8 mouse cellular contexts compared by ENCODE assay signal in genomic region chr6:33059735-33060576, GRCm38 (mm10). TPM values are rescaled to one million over a fixed set of nuclear protein-coding genes. Genes with fewer than 3 reads are reported as not detected.
A peak's percentile ranks its signal among the peaks of the same experiment; 100 is the strongest.
DNase-seq lines count a peak whose midpoint lies in the region; ATAC-seq lines count a peak whose summit lies in the region.

Gene Chchd3, minus strand, starts transcription at chr6:33060260.

- H3K36me3 ChIP-seq in hindbrain, embryonic 14.5 days (replicated peaks; ENCODE audit: control insufficient read depth, insufficient read depth): peaks cover 1% of the 10 kb centered on the region; the same call in 1 of the 2 replicates

- DNase-seq in R1 (ENCODE audit: low read depth, low spot score): peak; percentile 100
- peak; percentile 95 to 97 for DNase-seq in cerebellum, postnatal 25 days
- DNase-seq in frontal cortex, postnatal 25 days (ENCODE audit: low spot score in 2 of 2): peak; percentile 85 to 94
- DNase-seq in hindbrain, embryonic 14.5 days (ENCODE audit: low spot score): peak; percentile 98
- peak; percentile 94 to 95 for DNase-seq in layer of hippocampus, postnatal 36 days
- DNase-seq in lung, postnatal 36 days: peak; percentile 99
- DNase-seq in retina, postnatal 1 day: peak; percentile 99
- DNase-seq in urinary bladder, adult 18-20 months (ENCODE audit: low spot score in 2 of 2): peak; percentile 96 to 97

- H3K4me2 ChIP-seq in hindbrain, embryonic 14.5 days (replicated peaks): peak within 1 kb of the TSS; percentile 74

- peak; percentile 100 for ATAC-seq in hindbrain, embryonic 14.5 days (ENCODE audit: low FRiP score)

- H3K9ac ChIP-seq in hindbrain, embryonic 14.5 days: peak within 1 kb of the TSS; percentile 85

- H3K27ac ChIP-seq in hindbrain, embryonic 14.5 days: no peak within 1 kb of the TSS

- no peaks in the 10 kb centered on the region for H3K9me3 ChIP-seq in hindbrain, embryonic 14.5 days (ENCODE audit: control insufficient read depth, low read length)

- under 1% methylated on average over 50 of the region's 50 CpGs for WGBS in hindbrain, embryonic 14.5 days

- H3K4me1 ChIP-seq in hindbrain, embryonic 14.5 days (replicated peaks; ENCODE audit: control insufficient read depth, insufficient read depth, low read length): peaks cover 8% of the 10 kb centered on the region

- H3K4me3 ChIP-seq in hindbrain, embryonic 14.5 days (replicated peaks; ENCODE audit: low read length): peak within 1 kb of the TSS; percentile 85

- H3K27me3 ChIP-seq in hindbrain, embryonic 14.5 days (ENCODE audit: control insufficient read depth, insufficient read depth, low read length): no peaks in the 10 kb centered on the region

RNA-seq across cellular contexts. Expression of gene Chchd3, which starts in this region (rescaled TPM):
- 111 and 126 TPM in 2 replicates for polyA plus RNA-seq in hindbrain, embryonic 14.5 days (2014; fragmentation: Nextera tagmentation; extraction: Ambion mirVana)
- total RNA-seq in layer of hippocampus, postnatal 36 days (2021): 100 to 1,000 TPM in 1 of 2 experiments, 10 to 100 TPM in 1; 90.7 to 104 TPM
